Mouse (Mus musculus): ENCODE measurements around the gene Shank2. TPM values are rescaled to one million over a fixed set of nuclear protein-coding genes. Genes with fewer than 3 reads are reported as not detected.
A peak's percentile ranks its signal among the peaks of the same experiment; 100 is the strongest.

The Shank2 gene
- total RNA-seq, 1 experiment, result 0.94 TPM

GRCm38 (mm10) chr7:144248686-144249422 is 247.1 kb downstream of the Shank2 start:
- H3K36me3 ChIP-seq (ENCODE audit: control insufficient read depth, insufficient read depth, low read length, poor library complexity, severe bottlenecking), result no peaks in the 10 kb centered on the region
- in situ Hi-C loops (cut with MboI; ENCODE audit: low sequenced_read_pairs in 2 of 2, unreplicated experiment in 2 of 2), result no loop called here
- TF ChIP-seq CHD2 (IDR thresholded peaks at IDR 0.05; ENCODE audit: low read depth, low read length), result no peak
- TF ChIP-seq HCFC1 (IDR thresholded peaks at IDR 0.05; ENCODE audit: borderline replicate concordance, insufficient read depth, low read length), result no peak
- TF ChIP-seq ZC3H11A (IDR thresholded peaks at IDR 0.05; ENCODE audit: borderline replicate concordance, low read depth, low read length), result no peak
- TF ChIP-seq MAFK (IDR thresholded peaks at IDR 0.05; ENCODE audit: insufficient read depth, low read depth, low read length), result no peak
- no peak for TF ChIP-seq ZNF384 (IDR thresholded peaks at IDR 0.05; ENCODE audit: low read depth, low read length)
- H3K4me3 ChIP-seq (ENCODE audit: insufficient read depth in 1 of 2, low read depth in 1 of 2, low read length in 2 of 2, poor library complexity in 1 of 2, severe bottlenecking in 1 of 2), result no peak overlapping the region
- no peak overlapping the region for H3K27ac ChIP-seq (ENCODE audit: insufficient read depth, low read depth, low read length, poor library complexity, severe bottlenecking)
- no peak overlapping the region for H3K9ac ChIP-seq (ENCODE audit: insufficient read depth, low read depth, low read length, poor library complexity, severe bottlenecking)
- DNase-seq (ENCODE audit: low read depth, low spot score), result peak; percentile 47
- peaks cover 5% of the 10 kb centered on the region in 2 experiments; a peak in 3 of 4 replicates for H3K4me1 ChIP-seq (ENCODE audit: control insufficient read depth in 2 of 2, insufficient read depth in 2 of 2, low read length in 2 of 2, poor library complexity in 1 of 2)
- no peaks in the 10 kb centered on the region for H3K9me3 ChIP-seq (ENCODE audit: control insufficient read depth, insufficient read depth, low read depth, low read length)

- H3K9ac ChIP-seq (ENCODE audit: insufficient read depth, low read depth, low read length, poor library complexity, severe bottlenecking), result no peak overlapping the region
- H3K4me3 ChIP-seq (ENCODE audit: insufficient read depth in 1 of 2, low read depth in 1 of 2, low read length in 2 of 2, poor library complexity in 1 of 2, severe bottlenecking in 1 of 2), result no peak overlapping the region
- H3K36me3 ChIP-seq (ENCODE audit: control insufficient read depth, insufficient read depth, low read length, poor library complexity, severe bottlenecking), result no peaks in the 10 kb centered on the region
- no peak for DNase-seq (ENCODE audit: low read depth, low spot score)
- no peak overlapping the region for H3K27ac ChIP-seq (ENCODE audit: insufficient read depth, low read depth, low read length, poor library complexity, severe bottlenecking)
- peaks cover 5 to 7% of the 10 kb centered on the region in 2 experiments for H3K4me1 ChIP-seq (ENCODE audit: control insufficient read depth in 2 of 2, insufficient read depth in 2 of 2, low read length in 2 of 2, poor library complexity in 1 of 2)
- H3K9me3 ChIP-seq (ENCODE audit: control insufficient read depth, insufficient read depth, low read depth, low read length), result no peaks in the 10 kb centered on the region
- TF ChIP-seq HCFC1 (IDR thresholded peaks at IDR 0.05; ENCODE audit: borderline replicate concordance, insufficient read depth, low read length), result no peak
- no peak for TF ChIP-seq ZNF384 (IDR thresholded peaks at IDR 0.05; ENCODE audit: low read depth, low read length)
- no peak for TF ChIP-seq CHD2 (IDR thresholded peaks at IDR 0.05; ENCODE audit: low read depth, low read length)
- TF ChIP-seq ZC3H11A (IDR thresholded peaks at IDR 0.05; ENCODE audit: borderline replicate concordance, low read depth, low read length), result no peak
- no peak for TF ChIP-seq MAFK (IDR thresholded peaks at IDR 0.05; ENCODE audit: insufficient read depth, low read depth, low read length)
- in situ Hi-C loops (cut with MboI; ENCODE audit: low sequenced_read_pairs in 2 of 2, unreplicated experiment in 2 of 2), result no loop called here
Observed at GRCm38 (mm10) chr7:144250791-144251190, 249.1 kb downstream of the Shank2 start.

- TF ChIP-seq HCFC1 (IDR thresholded peaks at IDR 0.05; ENCODE audit: borderline replicate concordance, insufficient read depth, low read length) (no peak), ZNF384 (IDR thresholded peaks at IDR 0.05; ENCODE audit: low read depth, low read length) (no peak), CHD2 (IDR thresholded peaks at IDR 0.05; ENCODE audit: low read depth, low read length) (no peak), ZC3H11A (IDR thresholded peaks at IDR 0.05; ENCODE audit: borderline replicate concordance, low read depth, low read length) (no peak), MAFK (IDR thresholded peaks at IDR 0.05; ENCODE audit: insufficient read depth, low read depth, low read length) (no peak)
- Histone ChIP-seq H3K27ac (ENCODE audit: insufficient read depth, low read depth, low read length, poor library complexity, severe bottlenecking) (no peak overlapping the region), H3K4me1 (ENCODE audit: control insufficient read depth in 2 of 2, insufficient read depth in 2 of 2, low read length in 2 of 2, poor library complexity in 1 of 2) (peaks cover 5 to 7% of the 10 kb centered on the region in 2 experiments), H3K9ac (ENCODE audit: insufficient read depth, low read depth, low read length, poor library complexity, severe bottlenecking) (no peak overlapping the region), H3K4me3 (ENCODE audit: insufficient read depth in 1 of 2, low read depth in 1 of 2, low read length in 2 of 2, poor library complexity in 1 of 2, severe bottlenecking in 1 of 2) (no peak overlapping the region), H3K9me3 (ENCODE audit: control insufficient read depth, insufficient read depth, low read depth, low read length) (no peaks in the 10 kb centered on the region), H3K36me3 (ENCODE audit: control insufficient read depth, insufficient read depth, low read length, poor library complexity, severe bottlenecking) (no peaks in the 10 kb centered on the region)
- no peak for DNase-seq (ENCODE audit: low read depth, low spot score)
- in situ Hi-C loops (cut with MboI; ENCODE audit: low sequenced_read_pairs in 2 of 2, unreplicated experiment in 2 of 2), result no loop called here
Observed at GRCm38 (mm10) chr7:144251250-144251649, 249.5 kb downstream of the Shank2 start.

GRCm38 (mm10) chr7:144254674-144255246 is 253.0 kb downstream of the Shank2 start:
- H3K9me3 ChIP-seq (ENCODE audit: control insufficient read depth, insufficient read depth, low read depth, low read length), result no peaks in the 10 kb centered on the region
- H3K4me1 ChIP-seq (ENCODE audit: control insufficient read depth in 2 of 2, insufficient read depth in 2 of 2, low read length in 2 of 2, poor library complexity in 1 of 2), result peaks cover 0 to 2% of the 10 kb centered on the region in 2 experiments; a peak in 2 of 4 replicates
- in situ Hi-C loops (cut with MboI; ENCODE audit: low sequenced_read_pairs in 2 of 2, unreplicated experiment in 2 of 2), result no loop called here
- H3K27ac ChIP-seq (ENCODE audit: insufficient read depth, low read depth, low read length, poor library complexity, severe bottlenecking), result no peak overlapping the region
- DNase-seq (ENCODE audit: low read depth, low spot score), result peak; percentile 13
- H3K9ac ChIP-seq (ENCODE audit: insufficient read depth, low read depth, low read length, poor library complexity, severe bottlenecking), result no peak overlapping the region
- no peak for TF ChIP-seq ZNF384 (IDR thresholded peaks at IDR 0.05; ENCODE audit: low read depth, low read length)
- no peak for TF ChIP-seq ZC3H11A (IDR thresholded peaks at IDR 0.05; ENCODE audit: borderline replicate concordance, low read depth, low read length)
- TF ChIP-seq CHD2 (IDR thresholded peaks at IDR 0.05; ENCODE audit: low read depth, low read length), result no peak
- no peak for TF ChIP-seq MAFK (IDR thresholded peaks at IDR 0.05; ENCODE audit: insufficient read depth, low read depth, low read length)
- TF ChIP-seq HCFC1 (IDR thresholded peaks at IDR 0.05; ENCODE audit: borderline replicate concordance, insufficient read depth, low read length), result no peak
- H3K36me3 ChIP-seq (ENCODE audit: control insufficient read depth, insufficient read depth, low read length, poor library complexity, severe bottlenecking), result no peaks in the 10 kb centered on the region
- H3K4me3 ChIP-seq (ENCODE audit: insufficient read depth in 1 of 2, low read depth in 1 of 2, low read length in 2 of 2, poor library complexity in 1 of 2, severe bottlenecking in 1 of 2), result no peak overlapping the region
